Mouse (Mus musculus): ENCODE measurements around the gene Zzz3.

GRCm38 (mm10) chr3:152498968-152499696 is 103.9 kb downstream of the Zzz3 start:
- no peak for TF ChIP-seq CTCF (IDR thresholded peaks at IDR 0.05; ENCODE audit: extremely low read depth, insufficient read length, insufficient replicate concordance, low read depth, low read length)
- no peak for TF ChIP-seq POLR2A (IDR thresholded peaks at IDR 0.05; ENCODE audit: low read depth, low read length)
